Mouse (Mus musculus) gastrocnemius, adult 18-20 months (tissue): ENCODE measurements around the gene R3hdm2. TPM values are rescaled to one million over a fixed set of nuclear protein-coding genes. Genes with fewer than 3 reads are reported as not detected.

Source experiments
- DNase-seq: peaks from one replicate; pipeline ENCODE4 v3.0.0; 2021; ENCODE audit warnings: low spot score
- long read RNA-seq, 2 experiments: library from polyadenylated mRNA; stranded (forward); transcript quantifications; one replicate each; pipeline ENCODE4 v2.0.0; 2021
- total RNA-seq, 2 experiments: library from RNA; stranded (reverse); gene quantifications; 2 replicates each; pipeline ENCODE4 v1.2.3; 2021

The R3hdm2 gene
- total RNA-seq = 100 to 1,000 TPM; 133 to 135 TPM
- long read RNA-seq, experiment 1, full-length matches to known transcripts = 19 of 71 reads
- long read RNA-seq, experiment 1, partial matches to known transcripts = 28 of 71 reads
- long read RNA-seq, experiment 1, other reads (novel, unspliced or antisense) = 24 of 71 reads
- long read RNA-seq, experiment 2, full-length matches to known transcripts = 23 of 70 reads
- long read RNA-seq, experiment 2, partial matches to known transcripts = 34 of 70 reads
- long read RNA-seq, experiment 2, other reads (novel, unspliced or antisense) = 13 of 70 reads

- peak; percentile 90 for DNase-seq
Observed at GRCm38 (mm10) chr10:127380251-127380691, at the start of gene R3hdm2. Gene R3hdm2, plus strand, starts transcription at chr10:127380327.

- no peak for DNase-seq
Observed at GRCm38 (mm10) chr10:127332211-127332874, 47.8 kb upstream of the R3hdm2 start.

GRCm38 (mm10) chr10:127333152-127333551 lies 47.0 kb upstream of the R3hdm2 start:
- no peak for DNase-seq

- DNase-seq = no peak
Observed at GRCm38 (mm10) chr10:127335271-127335670, 44.9 kb upstream of the R3hdm2 start.

- no peak for DNase-seq
Observed at GRCm38 (mm10) chr10:127336952-127337351, 43.2 kb upstream of the R3hdm2 start.

GRCm38 (mm10) chr10:127337536-127338099 lies 42.5 kb upstream of the R3hdm2 start:
- DNase-seq = no peak

GRCm38 (mm10) chr10:127338930-127339682 lies 41.0 kb upstream of the R3hdm2 start:
- peak; percentile 91 for DNase-seq

GRCm38 (mm10) chr10:127339683-127340576 lies 40.2 kb upstream of the R3hdm2 start:
- peak; percentile 32 for DNase-seq

GRCm38 (mm10) chr10:127340577-127341359 lies 39.4 kb upstream of the R3hdm2 start:
- no peak for DNase-seq

GRCm38 (mm10) chr10:127341360-127341690 lies 38.8 kb upstream of the R3hdm2 start:
- DNase-seq = no peak

- DNase-seq = peak; percentile 91
Observed at GRCm38 (mm10) chr10:127341891-127342639, 38.1 kb upstream of the R3hdm2 start, which contains the start of gene Gli1. Gene Gli1, minus strand, starts transcription at chr10:127341974.

- DNase-seq = no peak
Observed at GRCm38 (mm10) chr10:127343029-127343428, 37.1 kb upstream of the R3hdm2 start.

- DNase-seq = no peak
Observed at GRCm38 (mm10) chr10:127346173-127346572, 34.0 kb upstream of the R3hdm2 start.

- no peak for DNase-seq
Observed at GRCm38 (mm10) chr10:127348957-127349356, 31.2 kb upstream of the R3hdm2 start.

GRCm38 (mm10) chr10:127349810-127350209 lies 30.3 kb upstream of the R3hdm2 start:
- no peak for DNase-seq

GRCm38 (mm10) chr10:127350594-127351284 lies 29.4 kb upstream of the R3hdm2 start:
- peak; percentile 57 for DNase-seq

GRCm38 (mm10) chr10:127351285-127351595 lies 28.9 kb upstream of the R3hdm2 start:
- no peak for DNase-seq

GRCm38 (mm10) chr10:127351719-127352118 lies 28.4 kb upstream of the R3hdm2 start:
- no peak for DNase-seq

- DNase-seq = no peak
Observed at GRCm38 (mm10) chr10:127352187-127352586, 27.9 kb upstream of the R3hdm2 start.
